Mouse (Mus musculus): ENCODE data around the gene Mrps18a. TPM values are rescaled to one million over a fixed set of nuclear protein-coding genes. Genes with fewer than 3 reads are reported as not detected.

The Mrps18a gene
- polyA plus RNA-seq, 1 experiment from 2014 or later = 122 TPM

DNA sequence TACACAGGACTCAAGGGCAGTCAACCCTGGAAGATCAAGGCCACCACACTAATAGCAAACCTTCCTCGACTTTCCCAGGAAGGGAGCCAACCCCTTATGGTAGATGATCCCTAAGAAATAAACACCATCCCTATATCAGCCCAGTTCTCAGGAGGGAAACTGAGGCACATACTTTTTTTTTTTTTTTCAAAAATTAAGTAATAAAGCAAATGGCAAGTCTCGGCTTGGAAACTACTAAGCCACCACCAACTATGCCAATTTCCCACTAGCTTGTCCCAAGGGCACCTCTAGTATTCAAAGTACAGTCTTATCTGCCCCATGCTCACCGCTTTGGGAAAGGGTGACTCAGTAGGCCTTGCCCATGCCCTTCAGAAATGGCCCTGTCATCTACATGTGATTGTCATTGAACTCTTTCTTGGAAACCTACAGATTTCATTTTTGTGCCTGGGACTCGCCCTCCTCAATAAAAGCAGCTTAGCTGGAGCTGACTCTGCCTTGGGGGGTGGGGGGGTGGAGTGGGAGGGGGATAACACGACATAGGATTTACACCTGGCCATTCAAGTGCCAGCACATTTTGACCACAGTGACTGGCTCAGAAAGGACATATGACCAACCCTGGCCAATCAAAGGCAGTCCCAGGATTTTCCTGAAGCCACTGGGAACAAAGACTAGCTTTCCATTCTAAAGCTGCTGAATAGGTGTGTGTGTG lies 35.1 kb upstream of the Mrps18a start:
- Histone ChIP-seq H3K9ac (ENCODE audit: low read depth, low read length) (no peak overlapping the region), H3K4me3 (ENCODE audit: low read depth, low read length) (no peak overlapping the region), H3K36me3 (ENCODE audit: control insufficient read depth, insufficient read depth, low read length) (no peaks in the 10 kb centered on the region), H3K4me2 (replicated peaks; ENCODE audit: low read depth, low read length) (no peak overlapping the region), H3K4me1 (replicated peaks; ENCODE audit: control insufficient read depth, insufficient read depth, low read length) (no peaks in the 10 kb centered on the region; the same call in 1 of the 2 replicates), H3K27ac (ENCODE audit: low read depth, low read length) (no peak overlapping the region), H3K9me3 (ENCODE audit: control insufficient read depth, low read length) (no peaks in the 10 kb centered on the region), H3K27me3 (ENCODE audit: control insufficient read depth, insufficient read depth, low read length) (no peaks in the 10 kb centered on the region)
- ATAC-seq (ENCODE audit: low FRiP score) (no peak), DNase-seq (ENCODE audit: low spot score) (no peak)
- WGBS = 79% methylated on average over 5 of the region's 5 CpGs

DNA sequence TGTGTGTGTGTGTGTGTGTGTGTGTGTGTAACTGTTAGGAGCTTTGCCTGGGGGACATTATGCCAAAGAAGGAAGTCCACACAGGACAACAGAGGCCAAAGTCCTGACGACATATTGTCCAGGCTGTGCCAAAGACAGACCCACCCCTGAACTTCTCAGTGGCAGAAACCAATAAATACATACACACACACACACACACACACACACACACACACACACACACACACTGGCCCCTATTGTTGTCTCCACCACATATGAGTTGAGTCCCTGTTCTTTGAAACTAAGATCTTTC lies 34.6 kb upstream of the Mrps18a start:
- Histone ChIP-seq H3K4me1 (replicated peaks; ENCODE audit: control insufficient read depth, insufficient read depth, low read length) (no peaks in the 10 kb centered on the region; the same call in 1 of the 2 replicates), H3K4me2 (replicated peaks; ENCODE audit: low read depth, low read length) (no peak overlapping the region), H3K4me3 (ENCODE audit: low read depth, low read length) (no peak overlapping the region), H3K9ac (ENCODE audit: low read depth, low read length) (no peak overlapping the region), H3K27me3 (ENCODE audit: control insufficient read depth, insufficient read depth, low read length) (no peaks in the 10 kb centered on the region), H3K27ac (ENCODE audit: low read depth, low read length) (no peak overlapping the region), H3K9me3 (ENCODE audit: control insufficient read depth, low read length) (no peaks in the 10 kb centered on the region), H3K36me3 (ENCODE audit: control insufficient read depth, insufficient read depth, low read length) (no peaks in the 10 kb centered on the region)
- DNase-seq (ENCODE audit: low spot score) (no peak), ATAC-seq (ENCODE audit: low FRiP score) (no peak)
- WGBS = 67% methylated on average over 1 of the region's 1 CpGs

DNA sequence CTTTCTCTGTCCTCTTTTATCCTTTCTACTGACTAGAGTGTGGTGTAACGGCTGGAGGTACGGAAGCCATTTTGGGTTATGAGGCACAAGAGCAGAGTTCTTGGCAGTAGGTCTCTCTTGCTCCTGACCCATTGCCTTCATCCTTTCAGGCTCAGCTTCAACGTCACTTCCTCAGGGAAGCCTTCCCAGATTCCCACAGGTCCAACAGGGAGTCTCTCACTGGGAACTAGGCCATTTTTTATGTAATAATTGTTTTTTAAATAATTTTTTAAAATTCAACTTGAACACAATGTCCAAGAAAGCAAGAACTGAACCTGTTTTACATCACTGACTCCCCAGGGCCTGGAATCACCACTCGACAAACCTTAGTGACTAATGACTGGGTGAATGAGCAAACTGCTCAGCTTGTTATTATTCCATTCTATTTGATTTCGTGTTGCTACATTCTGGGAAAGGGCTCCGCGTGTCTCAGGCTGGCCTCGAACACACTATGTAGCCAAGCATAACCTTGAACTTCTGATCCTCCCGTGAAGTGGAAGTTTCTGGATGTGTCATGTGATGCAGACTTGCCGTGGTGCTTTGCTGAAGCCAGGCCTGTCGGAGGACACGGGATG lies 32.8 kb upstream of the Mrps18a start:
- H3K36me3 ChIP-seq (ENCODE audit: control insufficient read depth, insufficient read depth, low read length) = no peaks in the 10 kb centered on the region
- DNase-seq (ENCODE audit: low spot score) (no peak), ATAC-seq (ENCODE audit: low FRiP score) (no peak)
- no peak overlapping the region for H3K4me2 ChIP-seq (replicated peaks; ENCODE audit: low read depth, low read length)
- no peak overlapping the region for H3K4me3 ChIP-seq (ENCODE audit: low read depth, low read length)
- WGBS = 96% methylated on average over 12 of the region's 12 CpGs
- no peak overlapping the region for H3K9ac ChIP-seq (ENCODE audit: low read depth, low read length)
- no peaks in the 10 kb centered on the region for H3K9me3 ChIP-seq (ENCODE audit: control insufficient read depth, low read length)
- no peaks in the 10 kb centered on the region; the same call in 1 of the 2 replicates for H3K4me1 ChIP-seq (replicated peaks; ENCODE audit: control insufficient read depth, insufficient read depth, low read length)
- H3K27me3 ChIP-seq (ENCODE audit: control insufficient read depth, insufficient read depth, low read length) = no peaks in the 10 kb centered on the region
- H3K27ac ChIP-seq (ENCODE audit: low read depth, low read length) = no peak overlapping the region

DNA sequence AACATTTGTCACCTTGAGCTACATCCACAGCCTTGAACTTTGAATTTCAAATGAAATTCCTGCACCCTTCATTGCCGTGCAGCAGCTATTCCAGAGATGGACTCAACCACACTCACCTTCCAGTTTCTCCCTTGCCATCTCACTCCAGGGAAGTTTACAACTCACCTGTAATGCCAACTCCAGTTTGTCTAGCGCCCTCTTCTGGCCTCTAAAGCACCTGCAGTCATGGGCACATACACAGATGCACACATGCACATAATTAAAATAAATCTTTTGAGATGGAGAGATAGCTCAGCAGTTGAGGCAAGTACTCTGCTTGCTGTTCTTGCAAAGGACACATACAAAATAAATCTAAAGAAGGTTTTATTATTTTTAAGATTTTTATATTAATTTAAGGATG lies 31.7 kb upstream of the Mrps18a start:
- H3K27ac ChIP-seq (ENCODE audit: low read depth, low read length) = no peak overlapping the region
- 77% methylated on average over 2 of the region's 2 CpGs for WGBS
- DNase-seq (ENCODE audit: low spot score) (no peak), ATAC-seq (ENCODE audit: low FRiP score) (no peak)
- H3K4me2 ChIP-seq (replicated peaks; ENCODE audit: low read depth, low read length) = no peak overlapping the region
- no peaks in the 10 kb centered on the region for H3K36me3 ChIP-seq (ENCODE audit: control insufficient read depth, insufficient read depth, low read length)
- no peaks in the 10 kb centered on the region for H3K4me1 ChIP-seq (replicated peaks; ENCODE audit: control insufficient read depth, insufficient read depth, low read length)
- no peaks in the 10 kb centered on the region for H3K27me3 ChIP-seq (ENCODE audit: control insufficient read depth, insufficient read depth, low read length)
- H3K9me3 ChIP-seq (ENCODE audit: control insufficient read depth, low read length) = no peaks in the 10 kb centered on the region
- no peak overlapping the region for H3K9ac ChIP-seq (ENCODE audit: low read depth, low read length)
- H3K4me3 ChIP-seq (ENCODE audit: low read depth, low read length) = no peak overlapping the region

DNA sequence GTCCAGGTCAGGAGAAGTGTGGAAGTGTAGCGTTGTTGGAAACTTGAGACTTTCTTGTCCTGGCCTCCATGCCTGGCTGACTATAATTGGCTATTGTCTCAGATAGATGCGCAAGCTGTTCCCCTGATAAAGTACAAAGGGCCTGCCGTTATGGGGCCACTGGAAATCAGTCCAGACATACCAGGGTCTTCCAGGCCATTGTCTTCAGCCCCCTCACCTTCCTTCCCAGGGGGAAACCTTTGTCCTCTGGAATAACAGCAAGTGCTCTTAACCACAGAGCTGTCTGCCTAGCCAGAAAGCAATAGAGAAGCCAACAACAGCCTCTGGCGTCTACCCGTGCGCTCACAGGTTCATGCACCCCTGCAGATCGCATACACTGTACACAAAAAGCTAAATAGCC lies 30.4 kb upstream of the Mrps18a start:
- H3K27me3 ChIP-seq (ENCODE audit: control insufficient read depth, insufficient read depth, low read length) = no peaks in the 10 kb centered on the region
- no peaks in the 10 kb centered on the region for H3K36me3 ChIP-seq (ENCODE audit: control insufficient read depth, insufficient read depth, low read length)
- 35% methylated on average over 7 of the region's 7 CpGs for WGBS
- no peak overlapping the region for H3K27ac ChIP-seq (ENCODE audit: low read depth, low read length)
- no peak for DNase-seq (ENCODE audit: low spot score)
- H3K9ac ChIP-seq (ENCODE audit: low read depth, low read length) = no peak overlapping the region
- H3K4me3 ChIP-seq (ENCODE audit: low read depth, low read length) = no peak overlapping the region
- no peak for ATAC-seq (ENCODE audit: low FRiP score)
- H3K4me2 ChIP-seq (replicated peaks; ENCODE audit: low read depth, low read length) = no peak overlapping the region
- no peaks in the 10 kb centered on the region for H3K9me3 ChIP-seq (ENCODE audit: control insufficient read depth, low read length)
- no peaks in the 10 kb centered on the region for H3K4me1 ChIP-seq (replicated peaks; ENCODE audit: control insufficient read depth, insufficient read depth, low read length)

DNA sequence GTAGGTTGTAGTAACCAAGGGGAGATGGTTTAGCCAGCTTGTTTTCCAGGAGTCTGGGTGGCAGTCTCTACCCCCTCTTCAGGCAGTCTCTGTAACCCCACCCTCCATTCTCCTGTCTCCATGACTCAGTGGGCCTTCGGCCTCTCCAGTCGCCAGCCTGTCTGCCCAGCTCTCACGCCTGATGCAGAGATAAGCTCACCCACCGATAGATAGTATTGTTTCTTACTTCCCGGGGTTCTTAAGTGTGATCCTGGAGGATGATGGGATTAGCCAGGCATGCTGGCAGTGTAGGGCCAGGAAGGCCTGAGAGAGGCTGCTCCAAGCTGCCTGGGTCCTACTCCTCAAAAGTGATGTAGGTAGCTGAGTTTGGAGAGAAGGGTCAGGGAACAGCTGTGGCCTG lies 29.7 kb upstream of the Mrps18a start:
- 60% methylated on average over 5 of the region's 5 CpGs for WGBS
- ATAC-seq (ENCODE audit: low FRiP score) (no peak), DNase-seq (ENCODE audit: low spot score) (no peak)
- Histone ChIP-seq H3K36me3 (ENCODE audit: control insufficient read depth, insufficient read depth, low read length) (no peaks in the 10 kb centered on the region), H3K27ac (ENCODE audit: low read depth, low read length) (no peak overlapping the region; the same call in 1 of the 2 replicates), H3K4me3 (ENCODE audit: low read depth, low read length) (no peak overlapping the region), H3K27me3 (ENCODE audit: control insufficient read depth, insufficient read depth, low read length) (no peaks in the 10 kb centered on the region), H3K4me2 (replicated peaks; ENCODE audit: low read depth, low read length) (no peak overlapping the region), H3K4me1 (replicated peaks; ENCODE audit: control insufficient read depth, insufficient read depth, low read length) (no peaks in the 10 kb centered on the region), H3K9ac (ENCODE audit: low read depth, low read length) (no peak overlapping the region), H3K9me3 (ENCODE audit: control insufficient read depth, low read length) (no peaks in the 10 kb centered on the region)

DNA sequence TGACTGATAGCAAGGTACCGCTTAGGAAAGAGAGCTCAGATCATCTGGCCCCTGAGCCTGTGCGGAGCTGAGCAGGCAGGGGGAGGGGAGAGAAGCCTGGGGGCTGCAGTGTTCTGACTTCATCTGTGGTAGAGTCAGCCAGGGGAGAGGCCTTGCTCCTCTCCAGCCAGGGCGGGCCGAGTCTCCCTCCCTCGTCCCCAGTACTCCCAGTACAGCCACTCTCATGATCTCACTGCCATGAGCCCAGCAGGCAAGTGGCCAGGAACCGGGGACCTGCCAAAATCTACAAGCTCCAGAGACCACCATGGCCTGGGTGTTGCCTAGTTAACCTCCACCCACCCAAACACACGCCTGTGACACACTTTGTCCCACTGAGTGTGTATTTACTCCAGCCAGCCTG lies 29.1 kb upstream of the Mrps18a start:
- Histone ChIP-seq H3K27me3 (ENCODE audit: control insufficient read depth, insufficient read depth, low read length) (no peaks in the 10 kb centered on the region), H3K27ac (ENCODE audit: low read depth, low read length) (no peak overlapping the region), H3K9me3 (ENCODE audit: control insufficient read depth, low read length) (no peaks in the 10 kb centered on the region), H3K4me1 (replicated peaks; ENCODE audit: control insufficient read depth, insufficient read depth, low read length) (no peaks in the 10 kb centered on the region), H3K9ac (ENCODE audit: low read depth, low read length) (no peak overlapping the region), H3K36me3 (ENCODE audit: control insufficient read depth, insufficient read depth, low read length) (no peaks in the 10 kb centered on the region), H3K4me2 (replicated peaks; ENCODE audit: low read depth, low read length) (no peak overlapping the region), H3K4me3 (ENCODE audit: low read depth, low read length) (no peak overlapping the region)
- 71% methylated on average over 7 of the region's 7 CpGs for WGBS
- DNase-seq (ENCODE audit: low spot score) (no peak), ATAC-seq (ENCODE audit: low FRiP score) (no peak)

DNA sequence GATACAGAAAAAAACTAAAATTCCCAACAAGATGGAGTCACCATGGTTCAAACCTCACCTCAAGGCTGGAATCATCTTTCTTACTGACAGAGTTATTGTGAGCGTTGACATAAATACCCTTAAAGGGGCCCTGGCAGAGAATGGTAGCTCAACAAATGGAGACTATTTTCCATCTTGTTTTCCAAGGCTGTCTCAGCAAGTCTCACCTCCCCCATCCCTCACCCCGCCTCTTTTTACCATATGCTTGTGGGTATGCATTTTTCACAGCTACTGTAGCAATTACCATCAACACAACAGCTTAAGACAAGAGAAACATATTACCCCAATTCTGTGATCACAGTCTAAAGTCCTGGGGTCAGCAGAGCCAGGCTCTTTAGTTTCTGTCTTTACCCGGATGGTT lies 27.4 kb upstream of the Mrps18a start:
- H3K36me3 ChIP-seq (ENCODE audit: control insufficient read depth, insufficient read depth, low read length) = no peaks in the 10 kb centered on the region
- H3K27ac ChIP-seq (ENCODE audit: low read depth, low read length) = no peak overlapping the region
- WGBS = 92% methylated on average over 3 of the region's 3 CpGs
- no peaks in the 10 kb centered on the region for H3K4me1 ChIP-seq (replicated peaks; ENCODE audit: control insufficient read depth, insufficient read depth, low read length)
- no peak for DNase-seq (ENCODE audit: low spot score)
- no peak overlapping the region for H3K4me2 ChIP-seq (replicated peaks; ENCODE audit: low read depth, low read length)
- no peaks in the 10 kb centered on the region for H3K9me3 ChIP-seq (ENCODE audit: control insufficient read depth, low read length)
- no peak for ATAC-seq (ENCODE audit: low FRiP score)
- no peak overlapping the region for H3K9ac ChIP-seq (ENCODE audit: low read depth, low read length)
- H3K27me3 ChIP-seq (ENCODE audit: control insufficient read depth, insufficient read depth, low read length) = 0 out of 2 replicates have a peak, but pooled peaks cover 3% of the 10 kb centered on the region
- no peak overlapping the region for H3K4me3 ChIP-seq (ENCODE audit: low read depth, low read length)

DNA sequence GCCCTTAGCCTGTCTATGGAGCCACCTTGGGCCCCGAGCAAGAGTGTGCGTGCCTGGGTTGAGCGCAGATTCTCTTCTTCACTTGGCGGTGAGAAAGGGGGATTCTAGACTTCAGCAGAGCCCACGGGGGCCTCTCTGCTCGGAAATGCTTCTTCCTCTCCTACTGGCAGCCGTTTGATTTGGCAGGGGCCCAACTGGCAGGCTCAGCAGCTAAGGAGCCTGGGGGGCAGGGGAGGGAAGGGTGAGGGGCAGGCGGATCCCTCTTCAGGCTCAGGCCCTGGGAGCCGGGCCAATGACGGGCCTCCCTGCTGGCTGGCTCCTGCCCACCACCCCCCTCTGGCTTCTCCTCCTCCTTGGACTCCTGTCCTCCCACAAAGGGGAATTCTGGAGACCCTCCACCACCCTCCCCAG lies 26.7 kb upstream of the Mrps18a start:
- peak; percentile 35 for DNase-seq (ENCODE audit: low spot score)

More for the DNA sequence above, 26.7 kb upstream of the Mrps18a start:
- H3K36me3 ChIP-seq (ENCODE audit: control insufficient read depth, insufficient read depth, low read length) = no peaks in the 10 kb centered on the region
- no peaks in the 10 kb centered on the region for H3K9me3 ChIP-seq (ENCODE audit: control insufficient read depth, low read length)
- H3K27ac ChIP-seq (ENCODE audit: low read depth, low read length) = no peak overlapping the region
- H3K27me3 ChIP-seq (ENCODE audit: control insufficient read depth, insufficient read depth, low read length) = 0 out of 2 replicates have a peak, but pooled peaks cover 3% of the 10 kb centered on the region
- no peaks in the 10 kb centered on the region for H3K4me1 ChIP-seq (replicated peaks; ENCODE audit: control insufficient read depth, insufficient read depth, low read length)
- H3K9ac ChIP-seq (ENCODE audit: low read depth, low read length) = no peak overlapping the region
- H3K4me3 ChIP-seq (ENCODE audit: low read depth, low read length) = no peak overlapping the region
- no peak overlapping the region for H3K4me2 ChIP-seq (replicated peaks; ENCODE audit: low read depth, low read length)
- no peak; the same call in 1 of the 2 replicates for ATAC-seq (ENCODE audit: low FRiP score)
- WGBS = 26% methylated on average over 10 of the region's 10 CpGs
